Mouse (Mus musculus) olfactory bulb, adult 2 months (tissue): ENCODE data around the gene Ldlrad3.

Experiments used
- CTCF ChIP-seq: fragments of 200-500 bp; IDR thresholded peaks from 2 replicates; pipeline ENCODE4 v1.5.1; 2012; ENCODE audit warnings: low read depth, mild to moderate bottlenecking, low read length, moderate library complexity; ENCODE audit not compliant: insufficient read depth
- POLR2A ChIP-seq: fragments of 200-500 bp; IDR thresholded peaks from 2 replicates; pipeline ENCODE4 v1.6.1; 2012; ENCODE audit warnings: mild to moderate bottlenecking, low read depth, low read length, moderate library complexity; ENCODE audit not compliant: insufficient read depth

GRCm38 (mm10) chr2:101925183-101925582 is 261.0 kb downstream of the Ldlrad3 start:
- TF ChIP-seq CTCF (no peak), POLR2A (no peak)
